Mouse (Mus musculus) limb, embryonic 14.5 days (tissue): ENCODE measurements around the gene Tmprss12. TPM values are rescaled to one million over a fixed set of nuclear protein-coding genes. Genes with fewer than 3 reads are reported as not detected.
"Not testable (repeated sequence)": the region's sequence is repeated elsewhere in the genome, so short reads cannot be mapped to it uniquely, and the experiment has no call there.

Experiments used
- ATAC-seq: fragments of 200-750 bp; cut with Nextera tagmentation; 2 replicates; pipeline ENCODE4 v1.8.0; 2017; ENCODE audit warnings: low read depth, moderate number of reproducible peaks, moderate TSS enrichment; ENCODE audit not compliant: low FRiP score
- DNase-seq: peaks from one replicate; pipeline ENCODE4 v3.0.0-alpha.2; 2015; ENCODE audit warnings: low spot score
- H3K27ac ChIP-seq: fragments of 300-500 bp; sonication (generic); replicated peaks from 2 replicates; pipeline ENCODE4 v1.5.1; 2014; ENCODE audit warnings: low read depth, mild to moderate bottlenecking, low read length, moderate library complexity, mixed read lengths
- H3K27me3 ChIP-seq: fragments of 300-500 bp; sonication (generic); 2 replicates; pipeline ENCODE4 v1.6.1; 2014; ENCODE audit warnings: low read length, mixed read lengths; ENCODE audit not compliant: control insufficient read depth, insufficient read depth
- H3K36me3 ChIP-seq: fragments of 300-500 bp; sonication (generic); 2 replicates; pipeline ENCODE4 v1.6.1; 2014; ENCODE audit warnings: mild to moderate bottlenecking, low read length, moderate library complexity, mixed read lengths; ENCODE audit not compliant: control insufficient read depth, insufficient read depth
- H3K4me1 ChIP-seq: fragments of 300-500 bp; sonication (generic); 2 replicates; pipeline ENCODE4 v1.6.1; 2014; ENCODE audit warnings: antibody characterized with exemption, low read length, mixed read lengths; ENCODE audit not compliant: control insufficient read depth, insufficient read depth
- H3K4me2 ChIP-seq: fragments of 300-500 bp; sonication (generic); replicated peaks from 2 replicates; pipeline ENCODE4 v1.6.1; 2014; ENCODE audit warnings: low read depth, mild to moderate bottlenecking, low read length, moderate library complexity; ENCODE audit not compliant: severe bottlenecking
- H3K4me3 ChIP-seq: fragments of 300-500 bp; sonication (generic); replicated peaks from 2 replicates; pipeline ENCODE4 v1.5.1; 2014; ENCODE audit warnings: low read length
- H3K9ac ChIP-seq: fragments of 300-500 bp; sonication (generic); 2 replicates; pipeline ENCODE4 v1.6.1; 2014; ENCODE audit warnings: mild to moderate bottlenecking, low read depth, low read length, moderate library complexity; ENCODE audit not compliant: severe bottlenecking
- H3K9me3 ChIP-seq: fragments of 300-500 bp; sonication (generic); 2 replicates; pipeline ENCODE4 v1.6.1; 2016; ENCODE audit warnings: low read length; ENCODE audit not compliant: control insufficient read depth
- POLR2A ChIP-seq: fragments of 200-500 bp; IDR thresholded peaks from 2 replicates; pipeline ENCODE4 v1.8.0; 2012; ENCODE audit warnings: inconsistent platforms, mild to moderate bottlenecking, moderate library complexity, borderline replicate concordance; ENCODE audit not compliant: insufficient read depth, insufficient read length; ENCODE audit errors: extremely low read depth
- WGBS: fragments of 180-500 bp; shearing (Covaris S2); extraction: QIAGEN DNeasy Blood & Tissue Kit; methylation state at CpG from one replicate; pipeline ENCODE4 v1.1.7; 2014; 5-methylcytosine and 5-hydroxymethylcytosine counted together
- polyA plus RNA-seq, 2 experiments: library from polyadenylated mRNA; depleted of rRNA in 1 of 2; stranded (reverse) in 1 of 2; unstranded in 1 of 2; fragments of >200 nt; fragmentation: Nextera tagmentation in 1 of 2; extraction: Ambion mirVana in 1 of 2; gene quantifications; 2 replicates each; pipeline versions ENCODE4 v1.2.1 to v1.2.3; 2012 to 2014

The Tmprss12 gene
- polyA plus RNA-seq, 2 experiments: not detected

- DNase-seq: no peak
- Histone ChIP-seq H3K4me3 (no peak overlapping the region), H3K9ac (no peak overlapping the region), H3K36me3 (no peaks in the 10 kb centered on the region), H3K27me3 (no peaks in the 10 kb centered on the region), H3K4me1 (no peaks in the 10 kb centered on the region), H3K4me2 (no peak overlapping the region), H3K9me3 (no peaks in the 10 kb centered on the region), H3K27ac (no peak overlapping the region)
- no peak for ATAC-seq
- TF ChIP-seq POLR2A: no peak
- WGBS: 42% methylated on average over 5 of the region's 5 CpGs
Observed at GRCm38 (mm10) chr15:100321134-100321533, 40.5 kb downstream of the Tmprss12 start.

GRCm38 (mm10) chr15:100324021-100324591, 43.5 kb downstream of the Tmprss12 start:
- H3K4me1 ChIP-seq: no peaks in the 10 kb centered on the region
- no peak overlapping the region for H3K4me2 ChIP-seq
- H3K4me3 ChIP-seq: no peak overlapping the region
- TF ChIP-seq POLR2A: no peak
- WGBS: 65% methylated on average over 12 of the region's 12 CpGs
- H3K9me3 ChIP-seq: no peaks in the 10 kb centered on the region
- H3K27ac ChIP-seq: no peak overlapping the region
- DNase-seq (no peak), ATAC-seq (no peak)
- no peaks in the 10 kb centered on the region for H3K36me3 ChIP-seq
- no peaks in the 10 kb centered on the region for H3K27me3 ChIP-seq
- H3K9ac ChIP-seq: no peak overlapping the region

GRCm38 (mm10) chr15:100325235-100325634, 44.6 kb downstream of the Tmprss12 start:
- Histone ChIP-seq H3K4me2 (no peak overlapping the region), H3K4me3 (no peak overlapping the region), H3K36me3 (no peaks in the 10 kb centered on the region), H3K27me3 (no peaks in the 10 kb centered on the region), H3K27ac (no peak overlapping the region), H3K4me1 (no peaks in the 10 kb centered on the region), H3K9ac (no peak overlapping the region), H3K9me3 (no peaks in the 10 kb centered on the region)
- no peak for TF ChIP-seq POLR2A
- WGBS: 76% methylated on average over 3 of the region's 3 CpGs
- DNase-seq (no peak), ATAC-seq (no peak)

DNA sequence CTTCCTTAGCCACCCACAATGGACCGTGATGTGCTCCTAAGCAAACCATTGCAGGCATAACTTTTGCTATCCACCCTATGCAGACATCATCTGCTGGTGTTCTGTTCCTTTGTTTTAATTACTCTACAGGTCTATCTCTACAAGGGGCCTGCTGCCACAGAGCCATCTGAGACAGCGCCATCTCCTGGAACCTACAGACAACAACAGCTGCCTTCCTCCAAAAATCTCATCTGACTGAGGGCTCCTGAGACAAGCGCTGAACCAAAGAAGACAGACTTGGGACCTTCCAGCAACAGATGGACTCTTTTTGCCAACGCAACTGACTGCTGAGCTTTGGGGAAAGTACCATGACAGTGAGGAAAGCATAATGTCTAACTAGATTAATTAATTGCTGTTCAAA, 47.5 kb downstream of the Tmprss12 start:
- not testable (repeated sequence) for H3K36me3 ChIP-seq, H3K27me3 ChIP-seq, H3K4me3 ChIP-seq, H3K4me2 ChIP-seq, ATAC-seq, DNase-seq, H3K27ac ChIP-seq, H3K4me1 ChIP-seq, H3K9ac ChIP-seq, H3K9me3 ChIP-seq
- WGBS: 74% methylated on average over 3 of the region's 4 CpGs

DNA sequence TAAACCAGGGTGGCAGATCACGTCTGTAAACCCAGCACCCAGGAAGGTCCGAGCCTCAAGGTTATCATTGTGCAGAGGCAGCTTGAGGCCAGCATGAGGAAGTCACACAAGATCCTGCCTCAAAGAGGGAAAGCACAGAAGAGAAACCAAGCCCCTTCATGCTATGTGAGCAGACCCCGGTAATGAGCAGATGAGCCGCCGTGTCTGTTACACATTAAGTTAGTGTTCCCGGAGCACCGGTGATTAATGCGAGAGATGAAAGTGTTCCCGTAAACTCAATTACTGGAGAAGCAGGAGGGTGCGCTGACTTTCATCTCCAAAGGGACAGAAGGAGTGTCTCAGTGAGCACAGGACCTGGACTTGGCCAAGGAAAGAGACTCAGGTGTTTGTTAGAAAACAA, 48.7 kb downstream of the Tmprss12 start:
- H3K4me2 ChIP-seq, H3K27ac ChIP-seq, ATAC-seq, H3K4me3 ChIP-seq, H3K9me3 ChIP-seq, H3K4me1 ChIP-seq, DNase-seq, H3K9ac ChIP-seq, H3K27me3 ChIP-seq, H3K36me3 ChIP-seq: not testable (repeated sequence)
- WGBS: 20% methylated on average over 7 of the region's 10 CpGs

- Histone ChIP-seq H3K4me2 (no peak overlapping the region), H3K9ac (no peak overlapping the region), H3K36me3 (no peaks in the 10 kb centered on the region), H3K27me3 (no peaks in the 10 kb centered on the region), H3K4me3 (no peak overlapping the region), H3K9me3 (no peaks in the 10 kb centered on the region), H3K27ac (no peak overlapping the region), H3K4me1 (no peaks in the 10 kb centered on the region)
- ATAC-seq (no peak), DNase-seq (no peak)
- no peak for TF ChIP-seq POLR2A
- WGBS: 39% methylated on average over 7 of the region's 7 CpGs
Observed at GRCm38 (mm10) chr15:100330739-100331138, 50.1 kb downstream of the Tmprss12 start.

DNA sequence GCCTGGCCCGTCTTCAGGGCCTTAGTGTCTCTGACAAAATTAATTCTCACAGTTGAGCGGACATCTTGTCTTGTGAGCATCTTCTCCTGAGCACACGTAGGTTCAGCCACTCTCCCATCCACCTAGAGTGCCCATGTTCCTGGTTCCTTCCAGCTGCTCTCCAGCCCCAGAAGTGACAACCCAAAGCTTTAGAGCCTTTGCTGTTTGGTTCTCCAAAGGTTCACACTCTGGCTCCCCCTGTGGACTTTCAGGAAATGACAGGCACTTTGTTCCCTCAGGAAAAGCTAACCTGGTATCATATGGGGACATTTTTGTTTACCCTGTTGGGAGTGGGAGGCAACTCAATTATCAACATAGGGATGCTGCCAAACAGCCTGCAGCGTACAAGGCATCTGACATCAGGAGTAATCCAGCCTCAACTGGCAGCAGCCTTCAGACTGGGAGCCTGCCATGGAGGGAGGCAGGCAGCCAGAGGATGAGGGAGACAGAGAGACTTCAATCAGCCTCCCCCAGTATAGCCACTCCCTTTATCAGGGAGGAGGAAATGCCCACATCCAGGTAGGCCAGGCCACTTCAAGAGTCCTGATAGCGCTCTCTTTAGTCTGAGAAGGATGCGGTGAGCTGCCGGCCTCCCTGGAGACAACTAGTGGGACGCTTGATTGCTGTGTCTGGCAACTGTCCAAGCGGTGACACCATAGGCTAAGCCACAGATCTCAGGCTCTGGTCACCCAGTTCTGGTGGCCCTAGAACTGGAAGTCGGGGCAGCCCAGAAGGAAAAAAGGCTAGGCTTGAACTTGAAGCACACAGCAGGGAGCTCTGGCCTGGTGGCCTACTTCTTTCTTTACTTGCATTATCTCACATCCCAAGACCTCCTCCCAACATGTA, 51.7 kb downstream of the Tmprss12 start:
- not testable (repeated sequence) for ATAC-seq, H3K27me3 ChIP-seq, H3K27ac ChIP-seq, H3K4me1 ChIP-seq, H3K9me3 ChIP-seq, H3K9ac ChIP-seq, H3K36me3 ChIP-seq, H3K4me2 ChIP-seq, H3K4me3 ChIP-seq, DNase-seq
- 48% methylated on average over 2 of the region's 10 CpGs for WGBS
